Mouse (Mus musculus): ENCODE data around the gene Gpkow.
A peak's percentile ranks its signal among the peaks of the same experiment; 100 is the strongest.
"Not testable (repeated sequence)": the region's sequence is repeated elsewhere in the genome, so short reads cannot be mapped to it uniquely, and the experiment has no call there.

Gpkow gene

GRCm38 (mm10) chrX:7750432-7751116, 53.6 kb downstream of the Gpkow start, which contains the start of gene Ccdc120:
Ccdc120 (minus strand) TSS chrX:7750905.
- peak; percentile 77 for DNase-seq

- not testable (repeated sequence) for DNase-seq
These were observed 56.7 kb downstream of the Gpkow start for GRCm38 (mm10) chrX:7753627-7754026.

Data from cerebellum, adult 11 months (tissue).